Mouse (Mus musculus): ENCODE data around the gene Cd44.
A peak's percentile ranks its signal among the peaks of the same experiment; 100 is the strongest.

Cd44 gene

DNA sequence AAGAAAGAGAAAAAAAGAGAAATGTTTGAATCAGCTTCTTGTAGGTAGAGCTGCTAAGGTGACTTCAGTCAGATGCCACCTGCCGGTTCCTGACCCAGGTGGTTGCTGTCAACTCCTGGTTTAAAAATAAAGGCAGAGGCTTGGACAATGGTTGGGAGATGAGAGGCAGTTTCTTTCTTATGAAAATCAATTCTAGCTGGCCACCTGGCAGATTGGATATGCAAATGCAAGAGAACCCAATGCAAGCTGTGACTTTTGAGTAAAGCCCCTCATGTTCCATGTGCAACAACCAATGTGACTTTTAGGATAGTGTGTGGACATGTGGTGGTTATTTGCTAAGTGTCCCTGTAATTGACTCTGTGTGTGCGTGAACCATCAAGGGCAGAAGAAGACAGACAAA, 33.0 kb downstream of the Cd44 start:
- DNase-seq (ENCODE audit: low read depth, low spot score), result no peak

DNA sequence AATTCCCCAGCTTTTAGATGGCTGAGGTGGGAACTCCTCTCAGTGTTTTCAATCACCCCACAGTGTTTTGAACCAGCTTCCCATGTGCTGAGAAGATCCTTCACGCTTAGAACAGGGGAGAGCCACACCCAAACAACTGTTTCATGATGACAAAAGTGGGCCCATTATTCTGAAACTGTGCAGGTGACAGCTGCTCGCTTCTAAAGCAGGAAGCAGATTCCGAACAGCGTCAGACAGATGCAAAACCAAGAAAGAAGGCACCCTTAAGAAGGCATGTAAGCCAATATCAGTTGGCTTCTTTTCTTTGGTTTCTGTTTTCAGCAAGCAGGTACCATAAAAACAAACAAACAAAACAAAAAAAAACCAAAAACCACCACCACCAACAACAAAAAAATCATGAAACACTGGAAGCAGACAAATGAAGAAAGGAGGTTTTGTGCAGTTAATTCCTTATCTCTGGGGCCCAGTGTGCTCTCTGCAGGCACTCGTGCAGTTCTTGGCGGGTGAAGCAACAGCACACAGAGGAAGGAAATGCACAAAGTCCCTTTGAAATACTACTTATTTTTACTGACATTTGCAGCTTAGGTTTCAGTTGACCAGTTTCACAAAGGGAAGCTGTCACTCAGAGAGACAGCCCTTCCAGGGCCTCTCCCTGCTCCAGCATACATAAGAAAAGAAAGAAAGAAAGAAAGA, 33.9 kb downstream of the Cd44 start:
- no peak for DNase-seq (ENCODE audit: low read depth, low spot score)

- no peak for DNase-seq (ENCODE audit: low read depth, low spot score)
Observed at GRCm38 (mm10) chr2:102866594-102866993, 34.9 kb downstream of the Cd44 start.

DNA sequence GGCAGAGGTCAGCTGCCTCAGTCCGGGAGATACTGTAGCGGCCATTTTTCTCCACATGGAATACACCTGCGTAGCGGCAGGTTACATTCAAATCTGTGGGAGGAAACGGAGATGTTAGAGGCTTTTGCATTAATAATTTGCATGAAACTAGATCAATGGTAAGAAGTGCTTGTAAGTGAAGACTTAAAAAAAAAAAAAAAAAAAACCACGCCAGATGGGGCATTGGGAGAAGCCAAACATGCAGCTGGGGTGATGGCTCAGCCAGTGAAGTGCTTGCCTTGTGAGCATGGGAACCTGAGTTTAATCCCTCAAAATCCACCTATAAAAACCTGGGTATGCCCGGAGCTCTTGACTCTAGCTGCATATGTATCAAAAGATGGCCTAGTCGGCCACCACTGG, 36.1 kb downstream of the Cd44 start:
- DNase-seq (ENCODE audit: low read depth, low spot score), result no peak

- no peak for DNase-seq (ENCODE audit: low read depth, low spot score)
Observed at GRCm38 (mm10) chr2:102864695-102865353, 36.6 kb downstream of the Cd44 start.

DNA sequence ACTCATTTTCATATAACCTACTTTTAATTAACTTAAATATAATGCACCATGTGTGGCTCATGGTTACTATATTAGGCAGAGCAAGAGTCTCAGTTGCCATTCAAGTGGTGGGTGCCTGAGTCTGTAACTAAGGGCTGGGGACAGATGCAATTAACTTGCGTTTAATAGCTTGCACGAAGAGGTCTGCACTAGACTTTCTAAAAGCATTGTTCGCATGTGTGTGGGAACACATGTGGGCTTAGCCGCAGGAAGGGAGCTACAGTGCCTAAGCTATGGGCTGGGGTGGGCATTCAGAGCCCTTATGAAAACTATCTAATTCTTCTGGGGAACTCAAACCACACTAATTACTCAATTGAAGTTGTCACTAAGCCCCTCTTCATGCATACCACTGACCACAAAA, 37.4 kb downstream of the Cd44 start:
- DNase-seq (ENCODE audit: low read depth, low spot score), result peak; percentile 23

- DNase-seq (ENCODE audit: low read depth, low spot score), result peak; percentile 9
Observed at GRCm38 (mm10) chr2:102863583-102863982, 37.9 kb downstream of the Cd44 start.

- DNase-seq (ENCODE audit: low read depth, low spot score), result no peak
Observed at GRCm38 (mm10) chr2:102862706-102863105, 38.8 kb downstream of the Cd44 start.

- DNase-seq (ENCODE audit: low read depth, low spot score), result no peak
Observed at GRCm38 (mm10) chr2:102858271-102858670, 43.2 kb downstream of the Cd44 start.

GRCm38 (mm10) chr2:102853297-102853696, 48.2 kb downstream of the Cd44 start:
- DNase-seq (ENCODE audit: low read depth, low spot score), result no peak

DNA sequence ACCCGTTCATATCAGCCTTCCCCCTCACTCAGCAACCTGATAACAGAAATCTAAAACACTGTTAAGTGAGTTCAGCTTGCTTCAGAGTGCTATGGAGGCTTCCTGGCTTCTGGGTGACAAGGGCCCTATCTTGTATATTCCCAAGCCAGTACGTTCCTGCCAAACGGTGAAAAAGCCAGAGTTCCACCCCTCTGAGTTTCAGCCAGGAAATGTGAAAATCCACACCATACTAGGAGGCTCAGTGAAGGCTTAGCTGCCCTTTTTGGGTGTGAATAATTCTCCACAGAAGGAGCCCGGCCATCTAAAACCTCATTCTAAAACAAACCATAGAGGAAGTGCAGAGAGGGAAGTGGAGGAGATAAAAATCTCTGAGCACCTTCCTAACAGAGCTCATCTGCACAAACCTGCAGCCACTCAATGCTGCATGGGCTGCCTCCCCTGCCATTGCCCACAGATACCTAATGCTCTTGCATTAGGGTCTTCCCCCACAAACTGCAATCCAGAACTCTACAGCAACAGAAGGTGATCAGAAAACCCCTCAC, 49.5 kb downstream of the Cd44 start:
- DNase-seq (ENCODE audit: low read depth, low spot score), result no peak

- DNase-seq (ENCODE audit: low read depth, low spot score), result no peak
Observed at GRCm38 (mm10) chr2:102850026-102850425, 51.4 kb downstream of the Cd44 start.

- no peak for DNase-seq (ENCODE audit: low read depth, low spot score)
Observed at GRCm38 (mm10) chr2:102848811-102849433, 52.5 kb downstream of the Cd44 start.

- no peak for DNase-seq (ENCODE audit: low read depth, low spot score)
Observed at GRCm38 (mm10) chr2:102841231-102841630, 60.2 kb downstream of the Cd44 start.

GRCm38 (mm10) chr2:102838179-102838578, 63.3 kb downstream of the Cd44 start:
- DNase-seq (ENCODE audit: low read depth, low spot score), result no peak

GRCm38 (mm10) chr2:102831547-102831946, 69.9 kb downstream of the Cd44 start:
- DNase-seq (ENCODE audit: low read depth, low spot score), result no peak

GRCm38 (mm10) chr2:102829201-102829600, 72.3 kb downstream of the Cd44 start:
- no peak for DNase-seq (ENCODE audit: low read depth, low spot score)

- no peak for DNase-seq (ENCODE audit: low read depth, low spot score)
Observed at GRCm38 (mm10) chr2:102828381-102828780, 73.1 kb downstream of the Cd44 start.

GRCm38 (mm10) chr2:102827841-102828240, 73.6 kb downstream of the Cd44 start:
- DNase-seq (ENCODE audit: low read depth, low spot score), result no peak

DNA sequence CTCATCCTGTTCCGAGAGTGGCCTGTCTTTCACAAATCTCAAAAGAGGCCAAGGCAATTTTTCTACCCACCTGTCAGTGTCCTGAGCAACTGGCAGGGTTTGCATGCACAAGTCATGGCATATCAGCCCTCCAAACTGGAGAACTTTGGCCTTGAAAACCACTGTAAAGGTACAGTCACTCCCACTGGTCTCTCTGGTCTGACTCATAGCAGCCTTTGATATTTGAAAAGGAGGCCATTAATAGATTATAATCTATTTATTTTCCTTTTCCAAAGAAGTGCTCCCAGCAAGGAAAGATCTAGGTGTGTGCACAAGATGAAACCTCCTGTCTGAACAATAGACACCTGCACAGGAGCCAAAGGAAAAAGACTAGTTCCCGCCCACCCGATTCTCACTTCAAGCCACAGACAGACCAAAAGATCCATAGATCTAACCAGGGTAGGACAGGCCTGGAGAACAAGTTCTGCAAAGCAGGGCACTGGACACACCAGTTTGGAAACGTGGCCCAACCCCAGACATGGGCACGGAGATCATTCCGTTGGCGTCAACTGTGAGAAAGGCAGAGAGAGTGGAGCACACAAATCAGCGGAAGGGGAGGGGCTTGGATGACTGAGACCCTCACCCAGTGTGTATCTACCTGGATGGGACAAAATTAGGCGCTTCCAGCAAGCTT, 75.4 kb downstream of the Cd44 start:
- no peak for DNase-seq (ENCODE audit: low read depth, low spot score)

- DNase-seq (ENCODE audit: low read depth, low spot score), result no peak
Observed at GRCm38 (mm10) chr2:102822036-102822435, 79.4 kb downstream of the Cd44 start.

DNA sequence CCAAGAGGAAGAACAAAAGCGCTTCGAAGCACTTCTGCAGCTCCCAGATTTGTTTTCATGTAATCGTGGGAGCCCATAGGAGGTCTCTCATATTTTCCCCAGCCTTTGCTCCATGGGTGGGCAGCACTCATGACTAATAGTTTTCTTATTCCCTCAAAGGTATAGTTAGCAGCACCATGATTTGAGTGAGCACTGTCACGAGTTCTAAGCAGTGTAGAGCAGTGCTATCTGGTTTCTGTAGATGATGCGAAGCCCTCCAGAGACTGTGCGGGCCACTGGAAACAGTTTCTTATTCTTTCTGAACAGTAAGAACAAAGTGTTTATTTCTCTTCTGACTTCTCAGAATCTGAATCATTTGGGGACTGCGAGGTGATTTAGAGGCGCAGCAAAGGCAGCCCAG, 80.7 kb downstream of the Cd44 start:
- no peak for DNase-seq (ENCODE audit: low read depth, low spot score)
